Mouse (Mus musculus): ENCODE results near the gene Vmn2r110. TPM values are rescaled to one million over a fixed set of nuclear protein-coding genes. Genes with fewer than 3 reads are reported as not detected.

The Vmn2r110 gene
- not detected in 2 replicates for polyA plus RNA-seq (2012; rRNA removed)

GRCm38 (mm10) chr17:20596323-20596722 lies at the start of gene Vmn2r110:
TSS of gene Vmn2r110 (minus strand) at chr17:20596423.
- TF ChIP-seq POLR2A (IDR thresholded peaks at IDR 0.05; ENCODE audit: low read depth, low read length) (no peak), CTCF (conservative IDR thresholded peaks at IDR 0.05; ENCODE audit: insufficient read depth, insufficient read length, low read depth, low read length) (no peak)
- H3K36me3 ChIP-seq (ENCODE audit: control insufficient read depth, insufficient read depth, low read length): no peaks in the 10 kb centered on the region
- no peak for DNase-seq
- no peak within 1 kb of the TSS for H3K4me3 ChIP-seq (ENCODE audit: insufficient read depth, low read depth, low read length)
- no peaks in the 10 kb centered on the region for H3K4me1 ChIP-seq (ENCODE audit: control insufficient read depth, insufficient read depth, low read length)
- 47% methylated on average over 1 of the region's 1 CpGs for WGBS
- no peak within 1 kb of the TSS for H3K27ac ChIP-seq (ENCODE audit: insufficient read depth, low read depth, low read length)
- H3K27me3 ChIP-seq (replicated peaks; ENCODE audit: control insufficient read depth, insufficient read depth, low read length): no peaks in the 10 kb centered on the region

- Histone ChIP-seq H3K27me3 (replicated peaks; ENCODE audit: control insufficient read depth, insufficient read depth, low read length) (no peaks in the 10 kb centered on the region; the same call in 1 of the 2 replicates), H3K36me3 (ENCODE audit: control insufficient read depth, insufficient read depth, low read length) (no peaks in the 10 kb centered on the region), H3K4me3 (ENCODE audit: insufficient read depth, low read depth, low read length) (no peak within 1 kb of the TSS), H3K27ac (ENCODE audit: insufficient read depth, low read depth, low read length) (no peak within 1 kb of the TSS), H3K4me1 (ENCODE audit: control insufficient read depth, insufficient read depth, low read length) (no peaks in the 10 kb centered on the region)
- no peak for TF ChIP-seq POLR2A (IDR thresholded peaks at IDR 0.05; ENCODE audit: low read depth, low read length)
- no peak for TF ChIP-seq CTCF (conservative IDR thresholded peaks at IDR 0.05; ENCODE audit: insufficient read depth, insufficient read length, low read depth, low read length)
- no peak for DNase-seq
Observed at GRCm38 (mm10) chr17:20624777-20625176, 28.6 kb upstream of the Vmn2r110 start, which contains the start of gene Fpr-rs3. TSS of gene Fpr-rs3 (minus strand) at chr17:20624877.

GRCm38 (mm10) chr17:20564656-20565055 lies 31.6 kb downstream of the Vmn2r110 start, which contains the start of gene Vmn2r109:
TSS of gene Vmn2r109 (minus strand) at chr17:20564756.
- H3K4me3 ChIP-seq (ENCODE audit: insufficient read depth, low read depth, low read length): no peak within 1 kb of the TSS
- DNase-seq: no peak
- H3K4me1 ChIP-seq (ENCODE audit: control insufficient read depth, insufficient read depth, low read length): no peaks in the 10 kb centered on the region
- no peak within 1 kb of the TSS for H3K27ac ChIP-seq (ENCODE audit: insufficient read depth, low read depth, low read length)
- TF ChIP-seq CTCF (conservative IDR thresholded peaks at IDR 0.05; ENCODE audit: insufficient read depth, insufficient read length, low read depth, low read length): no peak
- no peak for TF ChIP-seq POLR2A (IDR thresholded peaks at IDR 0.05; ENCODE audit: low read depth, low read length)
- WGBS: 92% methylated on average over 1 of the region's 1 CpGs
- H3K36me3 ChIP-seq (ENCODE audit: control insufficient read depth, insufficient read depth, low read length): no peaks in the 10 kb centered on the region
- H3K27me3 ChIP-seq (replicated peaks; ENCODE audit: control insufficient read depth, insufficient read depth, low read length): no peaks in the 10 kb centered on the region

Other genes starting within 250 kb of the Vmn2r110 start
- not detected in 2 replicates for gene Vmn1r224, start 182.3 kb downstream of the Vmn2r110 start, polyA plus RNA-seq (2012; rRNA removed)
- not detected in 2 replicates for gene Vmn2r108, start 115.1 kb downstream of the Vmn2r110 start, polyA plus RNA-seq (2012; rRNA removed)
- not detected in 2 replicates for gene Vmn1r225, start 98.3 kb downstream of the Vmn2r110 start, polyA plus RNA-seq (2012; rRNA removed)
- not detected in 2 replicates for gene Vmn2r109, start 31.7 kb downstream of the Vmn2r110 start, polyA plus RNA-seq (2012; rRNA removed)
- not detected in 2 replicates for gene Fpr-rs3, start 28.5 kb upstream of the Vmn2r110 start, polyA plus RNA-seq (2012; rRNA removed)
- not detected in 2 replicates for gene Vmn1r226, start 86.4 kb upstream of the Vmn2r110 start, polyA plus RNA-seq (2012; rRNA removed)
- not detected in 2 replicates for gene Vmn1r227, start 133.4 kb upstream of the Vmn2r110 start, polyA plus RNA-seq (2012; rRNA removed)
- not detected in 2 replicates for gene Vmn1r228, start 189.7 kb upstream of the Vmn2r110 start, polyA plus RNA-seq (2012; rRNA removed)
- gene Vmn1r229, start 215.1 kb upstream of the Vmn2r110 start, polyA plus RNA-seq (2012; rRNA removed): not detected in 2 replicates
- not detected in 2 replicates for gene Vmn1r230, start 244.0 kb upstream of the Vmn2r110 start, polyA plus RNA-seq (2012; rRNA removed)

All from kidney, adult 2 months (tissue).